In genomic region chr1:136045774-136046173, GRCm38 (mm10) we compare ENCODE assay signal across 10 mouse cellular contexts. TPM values are rescaled to one million over a fixed set of nuclear protein-coding genes. Genes with fewer than 3 reads are reported as not detected.
DNase-seq lines count a peak whose midpoint lies in the region; ATAC-seq and TF ChIP-seq lines count a peak whose summit lies in the region.
"Had no signal": no experiment of that assay in that cellular context is flagged by ENCODE, and none has a peak within 500 bp of the region (broad histone marks: within the 10 kb centered on the region; RNA-seq: fewer than 3 reads in every experiment).

No protein-coding gene starts in this region.

- no peaks in the 10 kb centered on the region for H3K36me3 ChIP-seq in liver, embryonic 11.5 days (ENCODE audit: control insufficient read depth, insufficient read depth, low read length)

- peaks cover 38% of the 10 kb centered on the region for H3K27me3 ChIP-seq in liver, embryonic 11.5 days (replicated peaks; ENCODE audit: control insufficient read depth, insufficient read depth, low read length)

- no peak for TF ChIP-seq POLR2A in embryonic fibroblast, embryonic 13.5 days (IDR thresholded peaks at IDR 0.05; ENCODE audit: low read depth, low read length)

- H3K9me3 ChIP-seq in liver, embryonic 11.5 days (ENCODE audit: control insufficient read depth, low read length), result no peaks in the 10 kb centered on the region

- TF ChIP-seq CTCF in embryonic fibroblast, embryonic 13.5 days (IDR thresholded peaks at IDR 0.05; ENCODE audit: borderline replicate concordance, insufficient read depth, low read length), result peak; percentile 85; the same call in 1 of the 2 replicates

- H3K4me2 ChIP-seq in liver, embryonic 11.5 days, result no peak overlapping the region

- H3K9ac ChIP-seq in liver, embryonic 11.5 days (ENCODE audit: low read depth, low read length), result no peak overlapping the region

- DNase-seq in ovary, postnatal 10 days (ENCODE audit: low spot score), result peak; percentile 18
- DNase-seq in ovary, adult 18-20 months (ENCODE audit: low spot score), result no peak
- DNase-seq in adrenal gland, postnatal 25 days, result peak; percentile 51
- peak; percentile 59 for DNase-seq in kidney, adult 18-20 months
- DNase-seq in liver, embryonic 11.5 days (ENCODE audit: low spot score), result peak; percentile 55
- peak; percentile 50 for DNase-seq in ovary, postnatal 36 days (ENCODE audit: low spot score)
- DNase-seq in thymus, postnatal 36 days, result peak; percentile 60 to 67

- no peak for ATAC-seq in liver, embryonic 11.5 days (replicated peaks; ENCODE audit: low FRiP score)

- WGBS in liver, embryonic 11.5 days, result 15% methylated on average over 4 of the region's 4 CpGs

- H3K27ac ChIP-seq in embryonic fibroblast, embryonic 13.5 days (ENCODE audit: insufficient read depth, low read length), result no peak overlapping the region
- no peak overlapping the region for H3K27ac ChIP-seq in liver, embryonic 11.5 days (ENCODE audit: low read depth, low read length)

- peaks cover 2% of the 10 kb centered on the region; the same call in 1 of the 2 replicates for H3K4me1 ChIP-seq in embryonic fibroblast, embryonic 13.5 days (ENCODE audit: control insufficient read depth, insufficient read depth, low read length)
- H3K4me1 ChIP-seq in liver, embryonic 11.5 days (replicated peaks; ENCODE audit: control insufficient read depth, insufficient read depth, low read length), result no peaks in the 10 kb centered on the region; the same call in 1 of the 2 replicates

- H3K4me3 ChIP-seq in embryonic fibroblast, embryonic 13.5 days (ENCODE audit: insufficient read depth, low read length), result no peak overlapping the region
- no peak overlapping the region for H3K4me3 ChIP-seq in liver, embryonic 11.5 days (ENCODE audit: low read depth, low read length)

RNA-seq across cellular contexts. Expression of gene Ascl5, which starts 4.8 kb away (rescaled TPM):
- total RNA-seq in adrenal gland, postnatal 25 days (2021), result not detected in 2 replicates
- polyA plus RNA-seq in embryonic fibroblast, embryonic 13.5 days (2011; ENCODE audit: insufficient read length, low read depth, missing spikeins), result not detected in 2 replicates
- polyA plus RNA-seq in liver, embryonic 11.5 days (2014; fragmentation: Nextera tagmentation; extraction: Ambion mirVana), result 0.47 TPM in 1 of 2 replicates, not detected in the other
- polyA plus RNA-seq: heart, embryonic 14.5 days; neural tube, embryonic 14.5 days had no signal

RNA-seq across cellular contexts. Expression of gene Cacna1s, which starts 6.8 kb away (rescaled TPM):
- 0.21 and 0.52 TPM in 2 replicates for total RNA-seq in adrenal gland, postnatal 25 days (2021)
- not detected in 2 replicates for polyA plus RNA-seq in embryonic fibroblast, embryonic 13.5 days (2011; ENCODE audit: insufficient read length, low read depth, missing spikeins)
- 0.09 and 0.45 TPM in 2 replicates for polyA plus RNA-seq in liver, embryonic 11.5 days (2014; fragmentation: Nextera tagmentation; extraction: Ambion mirVana)

RNA-seq across cellular contexts. Expression of gene Tmem9, which starts 37.8 kb away (rescaled TPM):
- 33.5 and 41.0 TPM in 2 replicates for total RNA-seq in adrenal gland, postnatal 25 days (2021)
- 56.9 and 77.4 TPM in 2 replicates for polyA plus RNA-seq in embryonic fibroblast, embryonic 13.5 days (2011; ENCODE audit: insufficient read length, low read depth, missing spikeins)
- polyA plus RNA-seq in liver, embryonic 11.5 days (2014; fragmentation: Nextera tagmentation; extraction: Ambion mirVana), result 79.6 and 92.6 TPM in 2 replicates

RNA-seq across cellular contexts. Expression of gene Igfn1, which starts 39.6 kb away (rescaled TPM):
- 0.18 TPM in 1 of 2 replicates, not detected in the other for total RNA-seq in adrenal gland, postnatal 25 days (2021)
- not detected in 2 replicates for polyA plus RNA-seq in embryonic fibroblast, embryonic 13.5 days (2011; ENCODE audit: insufficient read length, low read depth, missing spikeins)
- not detected in 2 replicates for polyA plus RNA-seq in liver, embryonic 11.5 days (2014; fragmentation: Nextera tagmentation; extraction: Ambion mirVana)
